Mouse (Mus musculus) heart, postnatal 14 days (tissue): ENCODE results near the gene Pex5l. TPM values are rescaled to one million over a fixed set of nuclear protein-coding genes. Genes with fewer than 3 reads are reported as not detected.

Experiments used
- DNase-seq, 2 experiments: peaks; one replicate each; pipeline ENCODE4 v3.0.0; 2021 to 2022
- intact Hi-C: fragments of 180-260 bp; cut with DNase I; formaldehyde crosslinking; loops from one replicate; pipeline ENCODE4 v1.15.1; 2025
- long read RNA-seq, 2 experiments: library from polyadenylated mRNA; stranded (forward); transcript quantifications; one replicate each; pipeline ENCODE4 v2.0.0; 2021
- total RNA-seq, 2 experiments: library from RNA; stranded (reverse); gene quantifications; 2 replicates each; pipeline ENCODE4 v1.2.3; 2021

The Pex5l gene
- total RNA-seq = under 1 TPM; 0.56 to 0.60 TPM
- long read RNA-seq, experiment 1 = 0 reads
- long read RNA-seq, experiment 2 = 0 reads

DNA sequence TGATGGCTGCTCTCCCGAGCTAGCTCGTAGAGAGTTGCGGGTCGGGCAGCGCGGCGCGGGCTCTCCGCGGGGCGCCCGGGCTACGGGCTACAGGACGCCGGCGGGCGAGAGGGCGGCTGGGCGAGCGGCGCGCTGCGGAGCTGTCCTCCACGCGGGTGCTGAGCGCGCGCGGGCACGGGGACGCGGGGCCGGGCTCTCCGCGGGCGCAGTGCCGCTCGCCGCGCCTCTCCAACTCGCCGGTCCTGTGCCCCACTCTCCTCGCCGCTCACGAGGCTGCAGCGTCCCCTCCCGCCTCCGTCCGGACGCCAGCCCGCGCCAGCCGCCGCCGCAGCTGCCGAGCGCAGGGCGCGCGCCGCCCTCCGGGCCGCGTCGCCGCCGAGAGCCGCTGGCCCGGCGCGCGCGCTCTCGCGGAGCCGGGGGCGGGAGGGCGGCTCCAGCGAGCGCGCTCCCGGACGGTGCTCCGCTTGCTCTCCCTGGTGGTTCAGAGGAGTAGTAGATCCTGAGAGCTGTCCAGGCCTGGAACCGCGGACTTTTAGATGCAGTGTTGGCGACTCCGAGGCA, at the start of gene Pex5l:
TSS of gene Pex5l (minus strand) at position 347 of the 561 bp plus-strand sequence.
- DNase-seq = peak; percentile 54 to 60
- intact Hi-C loops = no loop called here

DNA sequence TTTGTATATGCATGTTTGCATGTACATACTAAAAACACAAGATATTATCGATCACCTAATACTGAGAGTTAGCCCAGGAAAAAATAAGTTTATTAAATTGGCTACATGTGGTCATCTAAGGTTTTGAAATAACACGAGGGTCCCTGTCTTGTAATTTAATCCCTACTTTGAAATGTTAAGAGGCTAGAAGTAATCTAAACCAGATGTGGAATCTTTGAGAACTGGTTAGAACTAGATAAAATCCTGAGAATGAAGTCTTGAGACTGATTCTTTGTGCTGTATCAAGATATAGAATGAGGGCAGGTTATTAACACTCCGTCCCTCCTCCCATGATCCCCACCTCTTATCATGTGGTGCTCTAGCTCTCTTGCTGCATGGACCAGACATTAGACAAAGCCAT, 22.1 kb upstream of the Pex5l start:
- intact Hi-C loops = no loop called here
- DNase-seq = no peak

DNA sequence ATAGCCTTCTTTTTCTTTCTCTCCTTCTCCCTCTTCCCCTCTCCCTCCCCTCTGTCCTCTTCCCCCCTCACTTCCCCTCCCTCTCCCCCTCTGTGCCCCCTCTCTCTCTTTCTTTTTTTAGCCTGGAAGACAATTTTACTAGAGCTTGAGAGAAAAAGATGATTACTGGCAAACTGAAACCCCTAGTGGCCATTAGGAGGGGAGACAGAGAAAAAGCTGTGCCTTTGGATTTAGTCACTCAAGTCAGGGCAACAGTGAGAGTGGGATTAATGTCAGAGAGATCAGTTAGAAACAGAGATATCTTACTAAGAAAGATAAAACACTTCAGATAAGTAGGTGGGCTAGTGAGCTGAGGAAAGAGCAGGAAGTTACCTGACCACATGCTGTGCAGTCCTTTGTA, 20.8 kb upstream of the Pex5l start:
- DNase-seq = no peak
- intact Hi-C loops = no loop called here

DNA sequence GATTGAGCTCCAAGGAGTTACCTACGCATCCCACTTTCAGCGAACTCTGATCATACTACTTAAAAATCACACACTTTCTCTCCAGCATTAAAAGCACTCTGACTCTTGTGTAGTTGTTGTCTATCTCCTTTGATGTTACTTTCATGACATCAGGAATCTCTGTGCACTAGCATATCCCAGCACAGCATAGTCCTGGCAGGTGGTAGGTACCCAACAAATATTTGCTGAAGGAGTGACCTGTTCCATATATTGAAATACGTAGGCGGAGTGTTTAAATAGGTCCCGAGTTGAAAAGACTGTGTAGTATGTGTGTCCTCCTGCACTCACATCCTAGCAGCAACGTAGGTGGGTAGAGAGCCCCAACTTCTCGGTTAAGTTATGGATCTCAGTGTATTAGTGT, 545 bp upstream of the Pex5l start:
- DNase-seq = no peak
- intact Hi-C loops = no loop called here

DNA sequence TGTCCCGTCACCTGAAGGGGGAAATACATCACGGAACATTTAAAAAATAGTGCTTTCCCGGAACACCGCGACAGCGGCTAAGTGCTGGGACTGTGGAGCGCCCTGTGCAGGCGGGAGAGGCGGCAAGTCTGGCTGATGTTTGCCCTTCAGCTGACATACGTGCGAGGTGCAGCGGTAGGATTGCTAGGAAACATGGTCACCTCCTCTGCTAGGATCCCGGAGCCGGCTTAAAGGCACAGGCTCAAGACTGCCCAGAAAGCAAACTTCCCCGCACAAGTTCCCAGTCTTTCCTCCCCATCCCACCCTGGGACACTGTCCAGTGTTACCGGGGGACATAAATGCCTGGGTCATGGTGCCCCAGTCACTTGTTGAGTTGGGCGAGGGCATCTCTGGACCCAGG, 649 bp downstream of the Pex5l start:
- DNase-seq = peak in 1 of 2 experiments; percentile 1
- intact Hi-C loops = no loop called here

DNA sequence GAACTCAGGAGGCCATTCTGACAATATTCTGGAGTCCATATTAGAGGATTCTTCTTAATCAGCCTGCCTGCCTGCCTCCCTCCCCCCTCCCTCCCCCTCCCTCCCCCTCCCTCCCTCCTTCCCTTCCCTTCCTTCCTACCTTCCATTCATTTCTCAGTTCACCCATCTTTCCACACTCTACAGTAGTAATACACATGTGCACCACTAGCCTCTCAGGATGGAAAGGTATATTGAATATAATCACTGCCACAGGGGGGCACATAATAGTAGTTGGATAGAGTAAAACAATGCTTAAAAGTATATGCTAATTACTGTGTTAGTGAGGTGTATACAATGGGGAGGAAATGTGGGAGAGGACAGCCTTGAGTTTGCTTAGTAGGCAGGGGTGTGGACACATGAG, 13.1 kb downstream of the Pex5l start:
- intact Hi-C loops = no loop called here
- no peak for DNase-seq

DNA sequence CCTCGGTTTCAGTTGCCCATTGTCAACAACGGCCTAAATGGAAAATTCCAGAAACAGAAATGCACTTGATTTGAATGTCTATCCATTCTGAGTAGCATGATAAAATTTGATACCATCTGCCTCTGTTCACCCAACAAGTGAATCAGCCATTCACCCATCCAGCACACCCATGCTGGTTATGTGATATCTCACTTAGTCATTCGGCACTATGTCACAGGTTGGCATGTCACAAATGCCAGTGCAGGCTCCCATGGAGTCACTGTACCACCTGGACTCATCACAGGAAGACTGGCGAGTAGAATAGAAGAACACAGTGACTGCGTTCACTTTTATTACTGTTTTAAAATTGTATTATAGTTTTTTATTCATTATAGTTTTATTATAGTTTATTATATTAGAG, 18.3 kb downstream of the Pex5l start:
- intact Hi-C loops = no loop called here
- DNase-seq = no peak

DNA sequence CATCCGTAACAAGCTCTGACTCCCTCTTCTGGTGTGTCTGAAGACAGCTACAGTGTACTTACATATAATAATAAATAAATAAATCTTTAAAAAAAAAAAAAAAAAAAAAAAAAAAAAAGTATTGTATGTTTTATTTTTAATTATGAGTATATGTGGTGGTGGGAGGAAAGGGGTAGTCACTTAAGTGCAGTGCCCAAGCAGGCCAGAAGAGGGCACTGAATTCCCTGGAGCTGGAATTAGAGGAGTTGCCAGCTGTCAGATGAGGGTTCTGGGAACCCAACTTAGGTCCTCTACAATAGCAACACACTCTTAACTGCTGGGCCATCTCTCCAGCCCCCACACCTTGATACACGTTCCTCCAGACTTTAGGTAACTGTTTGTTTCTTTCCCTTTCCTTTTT, 37.3 kb downstream of the Pex5l start:
- intact Hi-C loops = no loop called here
- DNase-seq = no peak

DNA sequence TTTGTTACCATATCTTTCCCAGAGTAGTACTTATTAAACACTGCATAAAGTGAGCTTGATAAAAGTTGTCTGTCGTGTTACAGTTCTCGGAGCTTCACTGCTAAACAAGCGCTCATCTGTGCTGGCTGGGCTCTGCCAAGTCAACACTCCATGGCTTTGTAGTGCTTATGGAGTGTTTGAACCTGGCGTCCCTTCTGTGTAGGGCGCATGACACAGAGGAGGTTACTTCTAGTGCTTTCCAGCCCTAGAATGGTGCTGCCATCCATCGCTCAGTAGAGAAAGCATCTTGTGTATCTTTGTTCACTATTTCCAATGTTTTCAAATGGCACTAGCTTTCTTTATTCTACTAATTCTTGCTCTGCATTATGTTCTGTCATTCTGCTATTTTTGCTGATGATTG, 39.5 kb downstream of the Pex5l start:
- no peak for DNase-seq
- intact Hi-C loops = no loop called here

DNA sequence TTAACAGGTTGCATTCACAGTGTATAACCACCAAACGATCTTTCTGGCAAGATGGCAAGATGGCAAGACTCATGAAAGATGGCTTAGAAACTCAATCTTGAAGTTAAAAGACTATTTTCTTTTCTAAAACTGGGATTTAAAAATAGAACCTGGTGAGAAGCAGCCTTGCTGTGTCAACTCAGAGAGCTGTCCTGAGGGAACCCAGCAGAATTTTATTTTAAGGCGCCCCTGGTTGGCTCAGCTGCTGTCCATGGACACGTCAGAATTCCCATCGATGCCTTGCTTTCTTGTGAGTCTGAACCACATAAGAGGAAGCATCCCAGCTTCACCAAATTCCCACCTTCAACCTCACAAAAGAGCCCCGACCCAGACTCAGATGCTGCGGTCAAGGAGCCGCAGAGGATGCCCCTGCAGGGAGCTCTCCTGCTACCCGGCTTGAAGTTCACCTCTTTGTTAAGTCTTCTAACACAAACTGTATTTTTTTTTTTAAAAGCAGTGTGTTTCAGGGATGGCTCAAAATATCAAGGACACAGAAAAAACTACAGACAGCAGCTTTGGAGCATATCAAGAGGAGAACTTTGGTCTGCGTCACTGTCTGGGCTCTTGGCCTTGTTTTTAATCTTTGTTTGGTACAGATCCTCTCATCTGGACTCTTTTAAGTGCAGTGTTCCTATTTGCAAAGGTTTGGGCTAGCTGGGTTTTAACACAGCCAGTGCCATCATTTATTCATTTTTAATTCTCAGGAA, 44.3 kb downstream of the Pex5l start:
- intact Hi-C loops = no loop called here

DNA sequence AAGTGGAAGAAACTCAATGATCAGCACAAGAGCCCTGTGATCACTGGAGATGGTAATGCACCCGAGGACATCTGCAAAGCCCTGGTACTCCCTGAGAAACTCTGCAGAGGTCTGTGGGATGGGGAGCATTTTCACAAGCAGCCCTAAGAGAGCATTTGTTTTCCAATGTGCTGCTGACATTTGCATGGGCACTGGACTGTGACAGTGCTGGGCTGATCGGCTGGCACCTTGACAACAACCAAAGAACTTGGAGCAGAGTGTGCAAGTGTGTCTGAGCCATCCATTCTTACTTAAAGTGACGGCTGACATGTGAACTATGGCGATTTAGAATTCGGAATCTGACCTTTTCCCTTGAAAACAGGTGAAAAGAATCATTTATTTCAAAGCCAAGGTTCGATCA, 49.4 kb downstream of the Pex5l start:
- intact Hi-C loops = no loop called here
- no peak for DNase-seq

More for the DNA sequence above, 44.3 kb downstream of the Pex5l start:
- DNase-seq = no peak

DNA sequence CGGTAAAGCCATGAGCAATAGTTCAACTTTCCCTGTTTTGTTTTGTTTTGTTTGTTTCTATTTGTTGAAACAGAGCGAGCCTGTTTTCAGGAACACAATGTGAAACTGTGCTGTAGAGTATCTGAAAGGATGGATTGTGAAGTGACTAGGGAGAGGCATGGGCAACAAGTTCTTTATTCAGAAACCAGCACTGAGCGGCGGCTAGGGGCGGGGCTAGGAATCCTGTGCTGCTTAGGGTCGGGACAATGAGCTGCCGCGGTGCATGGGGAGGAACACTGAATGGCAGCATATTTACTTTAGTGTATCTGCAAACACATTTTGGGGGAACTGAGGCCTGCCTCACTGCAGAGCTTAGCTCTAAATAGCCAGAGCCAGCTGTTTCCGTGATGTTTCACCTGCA, 53.0 kb downstream of the Pex5l start:
- intact Hi-C loops = no loop called here
- DNase-seq = no peak

DNA sequence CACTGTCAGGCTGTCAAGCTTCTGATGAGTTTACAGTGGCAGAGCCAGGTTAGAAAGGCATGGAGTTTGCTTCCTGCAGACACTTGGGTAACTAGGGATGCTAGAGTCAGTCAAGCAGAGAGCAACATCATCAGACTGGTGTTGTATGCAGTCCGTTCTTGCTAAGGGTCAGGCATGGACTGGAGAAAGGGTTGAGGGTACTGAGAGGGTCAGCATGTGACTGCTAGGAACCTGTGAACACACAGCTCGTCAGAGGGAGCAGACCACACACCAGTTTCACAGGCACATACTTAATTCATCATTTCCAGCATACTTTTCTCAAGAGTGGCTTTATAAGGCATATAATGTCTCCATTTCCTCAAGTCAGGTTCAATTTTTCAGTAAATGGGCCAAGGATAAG, 53.6 kb downstream of the Pex5l start:
- no peak for DNase-seq
- intact Hi-C loops = no loop called here

DNA sequence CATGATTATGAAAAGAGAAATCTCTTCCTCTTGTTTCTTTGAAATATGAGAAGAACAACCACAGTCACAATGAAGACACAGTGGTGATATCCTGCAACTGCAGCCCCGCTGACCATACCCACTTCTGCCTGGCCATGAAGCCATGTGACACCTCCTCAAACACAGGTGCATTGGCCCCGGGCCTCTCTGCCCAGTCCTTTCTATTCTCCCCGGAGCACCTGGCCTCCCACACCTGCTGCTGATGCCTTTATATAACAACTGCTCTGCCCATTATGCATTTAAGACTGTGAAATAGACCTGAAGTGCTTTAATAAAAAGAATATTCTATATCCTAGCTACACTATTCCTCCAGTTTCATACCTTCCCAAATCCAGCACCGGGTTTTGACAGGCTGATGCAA, 54.8 kb downstream of the Pex5l start:
- intact Hi-C loops = no loop called here
- DNase-seq = no peak

DNA sequence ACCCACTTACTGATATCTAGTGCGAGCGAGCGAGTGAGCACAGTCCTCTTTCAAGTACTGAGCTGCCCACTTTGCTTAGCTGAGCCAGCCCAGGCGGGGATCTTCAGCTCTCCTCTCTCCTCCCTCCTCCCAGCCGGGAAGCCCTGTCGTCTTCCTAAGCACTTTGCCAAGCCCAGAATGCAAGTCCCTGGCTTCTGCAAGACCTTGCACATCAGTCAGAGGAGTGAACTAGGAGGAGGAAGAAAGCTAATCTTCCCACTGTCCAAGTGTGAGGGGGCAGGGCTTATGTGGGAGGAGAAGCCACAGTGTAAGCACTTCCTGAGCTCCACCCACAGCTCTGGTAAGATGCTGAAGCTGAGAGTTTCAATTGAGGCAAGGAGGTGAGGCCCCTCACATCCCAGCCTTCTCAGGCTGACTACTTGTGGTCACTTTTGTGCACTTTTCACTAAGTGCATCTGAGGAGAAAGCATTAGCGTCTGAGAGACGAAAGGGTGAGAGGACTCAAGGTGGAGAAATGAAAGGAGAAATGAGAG, 60.2 kb downstream of the Pex5l start:
- intact Hi-C loops = no loop called here
- no peak for DNase-seq

DNA sequence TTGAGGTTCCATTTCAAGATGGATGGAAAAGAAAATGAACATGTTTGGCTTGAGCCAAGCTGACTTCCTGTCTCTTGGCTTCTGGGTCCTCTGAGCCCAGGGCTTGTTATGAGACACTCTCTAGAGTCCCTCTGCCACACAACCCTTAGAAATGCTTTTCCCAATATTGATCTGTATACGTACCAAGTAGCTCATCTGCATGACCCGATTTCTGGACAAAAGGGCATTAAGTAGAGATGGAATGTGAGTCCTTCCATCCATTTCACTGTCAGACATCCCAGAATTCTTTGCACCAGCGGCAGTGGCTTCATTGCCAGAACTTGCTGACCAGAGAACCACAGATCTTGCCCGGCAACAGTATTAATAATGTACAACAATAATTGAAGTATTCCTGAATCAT, 61.3 kb downstream of the Pex5l start:
- intact Hi-C loops = no loop called here
- DNase-seq = no peak

DNA sequence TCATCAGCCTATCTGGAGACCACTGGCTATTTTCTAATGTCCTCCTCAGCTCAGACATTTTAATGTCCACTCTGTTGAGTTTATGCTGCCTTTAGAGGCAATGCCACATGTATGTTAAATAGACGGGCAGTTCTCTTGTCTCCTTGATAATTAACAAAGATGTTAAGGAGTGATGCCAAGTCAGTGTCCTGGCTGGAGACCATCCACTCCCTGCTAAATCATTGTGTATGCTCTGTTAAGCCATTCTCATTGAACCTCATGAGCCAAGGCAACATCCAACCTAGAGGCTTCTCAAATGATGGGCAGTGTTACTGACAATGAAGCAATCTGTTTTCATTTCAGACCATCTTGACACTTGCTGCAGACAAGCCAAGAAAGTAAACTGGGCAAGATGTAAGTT, 63.4 kb downstream of the Pex5l start:
- intact Hi-C loops = no loop called here
- DNase-seq = no peak

DNA sequence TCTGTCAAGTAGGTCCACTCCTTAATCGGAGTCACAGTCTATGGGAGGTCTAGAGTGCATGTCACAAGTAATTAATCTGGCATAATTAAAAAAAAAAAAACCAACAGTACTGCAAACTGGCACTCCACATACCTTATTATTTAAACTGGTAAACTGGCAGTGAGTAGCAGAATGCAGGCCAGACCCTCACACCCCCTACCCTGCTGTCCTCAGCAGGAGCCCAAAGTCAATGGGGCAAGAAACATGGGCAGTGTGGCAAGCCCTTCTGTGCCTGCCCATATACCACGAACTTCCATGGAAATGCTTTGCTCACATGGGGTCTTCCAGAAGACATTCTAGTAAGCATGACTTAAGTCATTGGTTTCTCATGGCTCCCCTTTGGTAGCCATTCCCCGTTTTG, 63.9 kb downstream of the Pex5l start:
- DNase-seq = no peak
- intact Hi-C loops = no loop called here

DNA sequence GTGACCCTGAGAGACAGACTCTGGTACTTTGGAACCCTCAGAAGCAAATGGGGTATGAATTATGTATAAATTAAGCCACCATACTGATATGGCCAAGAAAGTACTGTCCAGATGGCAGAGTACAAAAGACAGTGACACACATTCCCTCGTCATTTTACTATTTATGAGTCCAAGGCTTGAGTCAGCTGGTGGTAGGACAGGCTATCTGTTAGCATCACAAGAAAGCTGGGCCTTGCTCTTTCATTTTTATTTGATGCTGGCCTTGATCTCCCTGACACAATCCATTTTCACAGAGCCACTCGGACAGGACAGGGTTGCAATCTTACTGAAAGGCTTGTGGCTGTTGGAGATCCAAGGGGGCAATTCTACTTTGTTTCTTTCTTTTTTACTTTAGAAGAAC, 67.4 kb downstream of the Pex5l start:
- intact Hi-C loops = no loop called here
- no peak for DNase-seq

DNA sequence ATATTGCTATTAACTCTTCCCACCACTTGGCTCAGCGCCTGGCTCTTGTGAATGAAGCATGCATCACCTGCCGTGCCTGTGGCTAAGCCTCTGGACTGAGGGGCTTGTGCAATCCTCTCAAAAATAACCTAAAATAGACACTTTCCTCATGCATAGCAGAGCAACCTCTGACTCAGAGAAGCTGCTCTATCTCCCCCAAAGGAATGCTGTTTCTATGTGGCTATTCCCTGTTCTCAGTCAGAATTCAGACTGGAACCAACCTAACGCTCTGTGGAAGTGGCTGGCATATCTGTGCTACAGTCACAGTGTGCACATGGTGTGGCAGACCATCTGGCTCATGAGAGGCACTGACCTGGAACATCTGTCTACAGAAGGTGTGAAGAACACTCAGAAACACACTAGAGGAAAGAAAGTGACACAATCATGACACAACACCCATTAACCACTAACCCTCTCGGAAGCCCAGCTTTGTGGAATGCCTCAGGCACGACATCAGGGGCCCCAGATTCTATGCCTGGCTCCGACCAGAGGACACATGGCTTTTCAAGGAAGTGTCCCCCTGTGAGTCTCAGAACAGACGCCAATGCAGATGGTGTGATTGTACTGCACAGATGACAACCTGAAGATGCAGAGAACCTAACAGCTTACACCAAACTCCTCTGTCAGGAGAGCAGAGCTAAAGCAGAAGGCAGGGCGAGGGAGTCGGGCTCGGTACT, 68.6 kb downstream of the Pex5l start:
- DNase-seq = no peak

DNA sequence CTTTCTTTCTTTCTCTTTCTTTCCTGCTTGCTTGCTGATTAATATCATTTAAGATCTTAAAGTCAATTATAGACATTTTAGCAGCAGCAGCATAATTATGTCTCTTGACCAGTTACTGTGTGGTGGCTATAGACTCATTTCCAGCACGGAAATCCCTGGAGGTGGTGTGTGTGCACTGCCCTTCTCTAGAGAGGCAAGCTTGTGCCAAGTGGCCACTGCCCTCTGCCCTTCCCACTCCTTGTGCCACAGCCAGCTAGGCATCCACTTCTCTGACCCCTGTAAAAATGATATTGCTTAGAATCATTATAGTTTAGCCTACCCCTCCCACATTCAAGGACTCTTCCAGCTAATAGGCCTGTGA, 69.2 kb downstream of the Pex5l start:
- no peak for DNase-seq
- intact Hi-C loops = no loop called here

More for the DNA sequence above, 68.6 kb downstream of the Pex5l start:
- intact Hi-C loops = no loop called here

DNA sequence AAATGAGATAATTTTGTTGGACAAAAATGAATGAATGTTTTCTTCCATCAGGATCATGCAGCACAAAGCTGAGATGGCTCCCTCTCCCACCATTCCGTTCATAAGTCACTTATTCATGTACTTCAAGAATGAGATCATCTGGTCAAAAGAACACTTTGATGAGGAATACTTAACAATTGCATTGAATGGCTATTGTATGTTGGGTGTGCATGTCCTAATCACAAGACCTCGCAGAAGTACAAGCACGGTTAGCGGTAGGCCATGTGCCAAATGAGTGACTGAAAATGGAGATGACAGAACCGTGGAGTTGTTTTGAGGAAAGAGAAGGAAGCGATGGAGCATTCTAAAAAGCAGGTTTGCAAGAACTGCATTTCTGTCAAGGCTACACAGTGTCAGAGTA, 72.3 kb downstream of the Pex5l start:
- intact Hi-C loops = no loop called here
- DNase-seq = no peak
